Mouse (Mus musculus) thymus, adult 18-20 months (tissue): Measurements from ENCODE around the gene Hs6st2.

ENCODE experiments used
- DNase-seq, 2 experiments: peaks; one replicate each; pipeline ENCODE4 v3.0.0; 2022; ENCODE audit warnings: mixed read lengths in 2 of 2

The Hs6st2 gene

DNA sequence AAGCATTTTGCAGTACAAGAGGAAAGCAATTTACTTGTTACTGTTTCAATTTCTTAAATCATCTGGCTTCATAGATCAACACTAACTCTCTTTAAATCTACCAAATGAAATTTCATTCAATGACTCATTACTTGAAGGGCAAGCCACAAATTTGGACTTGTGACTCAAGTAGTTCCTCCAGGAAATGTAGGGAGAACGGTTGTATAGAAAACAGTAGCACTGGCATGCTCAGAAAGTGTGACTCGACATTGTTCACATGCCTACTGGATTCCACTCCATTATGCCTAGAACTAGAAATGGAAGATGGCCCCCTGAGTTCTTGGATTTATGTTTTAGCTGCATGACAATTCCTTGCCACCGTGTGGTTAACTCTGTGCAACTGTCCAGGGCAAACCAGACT, 100.0 kb downstream of the Hs6st2 start:
- no peak for DNase-seq

DNA sequence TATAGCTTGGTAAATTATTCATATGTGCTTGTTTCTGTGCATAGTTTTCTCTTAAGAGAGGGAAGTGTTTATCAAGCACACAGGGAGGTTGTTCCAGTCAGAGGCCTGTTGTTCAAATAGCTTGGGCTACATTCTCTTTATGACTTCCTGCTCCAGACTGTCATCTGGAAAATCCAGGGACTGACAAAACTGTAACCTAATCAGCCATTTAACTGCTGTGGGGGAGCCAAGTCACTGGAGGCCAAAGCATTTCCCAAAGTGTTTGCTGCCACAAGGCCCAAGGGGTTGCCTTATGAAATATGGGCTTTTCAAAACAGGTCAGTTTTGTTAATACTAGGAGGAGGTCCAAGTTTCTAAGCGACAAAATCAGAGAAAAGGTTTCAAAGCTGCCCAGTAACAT, 119.8 kb downstream of the Hs6st2 start:
- no peak for DNase-seq

DNA sequence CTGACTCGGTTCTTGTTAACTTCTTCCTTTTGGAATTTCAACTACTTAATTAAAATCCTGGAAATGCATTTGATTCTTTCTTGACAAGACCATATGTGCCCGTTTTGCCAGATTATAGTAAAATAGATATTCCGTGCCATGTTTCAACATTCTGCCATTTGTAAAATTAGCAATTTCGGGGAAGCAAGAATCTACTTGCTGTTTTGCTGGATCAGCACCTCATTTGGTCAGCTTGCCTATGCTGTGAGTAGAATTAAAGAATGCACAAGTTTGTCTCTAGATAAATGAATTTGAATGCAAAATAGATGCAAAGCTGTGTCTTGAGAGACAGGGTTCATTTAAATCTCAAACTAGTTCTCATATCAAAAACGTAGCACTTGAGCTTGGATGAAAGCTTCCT, 142.0 kb downstream of the Hs6st2 start:
- no peak for DNase-seq

DNA sequence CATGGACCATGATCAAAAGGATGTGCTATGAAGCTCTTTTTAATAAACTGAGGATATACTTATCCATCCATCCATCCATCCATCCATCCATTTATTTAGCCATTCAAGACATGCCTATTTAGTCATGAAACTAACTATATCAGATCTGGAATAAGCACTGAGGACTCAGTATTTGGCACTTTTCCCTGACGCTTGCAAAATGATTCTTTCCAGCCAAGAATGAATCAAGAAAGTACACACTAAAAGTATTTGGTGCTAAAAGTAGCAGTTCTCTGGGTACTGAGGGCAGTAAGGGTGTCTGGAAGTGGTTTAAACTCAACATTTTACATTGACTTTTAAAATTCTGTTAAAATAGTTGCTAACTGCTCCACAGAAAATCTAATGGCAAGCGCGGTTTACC, 144.6 kb downstream of the Hs6st2 start:
- no peak for DNase-seq

DNA sequence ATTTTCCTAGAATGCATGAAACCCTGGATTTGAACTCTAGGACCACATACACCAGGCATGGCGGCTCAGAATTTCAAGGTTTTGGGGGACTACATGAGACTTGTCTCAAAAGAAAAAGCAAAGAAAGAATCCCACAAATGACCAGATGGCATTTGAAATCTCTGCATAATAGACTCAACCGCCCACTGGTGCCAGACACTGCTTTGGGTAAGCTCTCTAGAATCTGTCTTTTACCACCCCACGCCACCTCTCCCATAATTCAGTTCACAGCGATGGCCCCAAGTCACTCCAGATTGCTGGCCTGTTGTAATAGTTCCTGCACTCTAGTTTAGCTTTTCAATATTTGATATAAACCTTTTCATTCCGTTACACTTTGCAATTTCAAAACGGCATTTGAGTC, 146.4 kb downstream of the Hs6st2 start:
- no peak for DNase-seq

DNA sequence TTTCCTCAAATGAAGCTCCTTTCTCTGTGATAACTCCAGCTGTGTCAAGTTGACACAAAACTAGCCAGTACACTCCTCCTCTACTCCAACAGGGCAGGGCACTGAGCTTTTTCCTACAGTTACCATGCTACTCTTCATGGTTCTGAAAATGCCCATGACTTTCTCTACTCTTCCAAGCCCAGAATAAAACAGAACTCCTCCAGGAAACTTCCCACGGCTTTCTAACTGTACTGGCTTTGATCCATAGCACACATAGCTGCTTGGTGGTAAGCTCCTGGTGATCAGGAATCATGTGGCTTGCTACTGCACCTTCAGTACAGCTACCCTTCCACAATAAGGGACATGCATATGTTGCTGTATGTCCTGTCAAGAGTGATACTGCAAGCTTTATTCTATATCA, 150.5 kb downstream of the Hs6st2 start:
- no peak for DNase-seq

DNA sequence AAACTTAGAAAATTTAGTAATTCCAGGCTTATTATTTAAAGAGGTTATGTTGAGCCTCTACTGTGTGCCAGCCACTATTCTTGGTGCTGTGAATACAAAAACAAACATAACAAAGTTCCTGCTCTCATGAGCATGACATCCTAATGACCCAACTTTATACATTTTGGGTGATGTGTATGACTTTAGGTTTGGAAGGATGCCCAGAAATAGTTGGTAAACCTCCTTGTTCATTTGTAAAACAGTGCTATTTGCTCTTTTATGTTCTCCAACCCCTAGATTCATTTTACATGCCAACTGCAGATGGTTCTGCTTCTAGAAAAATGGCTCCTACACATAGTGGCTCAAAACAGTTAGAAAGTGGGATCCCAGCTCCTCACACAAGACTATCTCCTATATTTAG, 153.1 kb downstream of the Hs6st2 start:
- no peak for DNase-seq

DNA sequence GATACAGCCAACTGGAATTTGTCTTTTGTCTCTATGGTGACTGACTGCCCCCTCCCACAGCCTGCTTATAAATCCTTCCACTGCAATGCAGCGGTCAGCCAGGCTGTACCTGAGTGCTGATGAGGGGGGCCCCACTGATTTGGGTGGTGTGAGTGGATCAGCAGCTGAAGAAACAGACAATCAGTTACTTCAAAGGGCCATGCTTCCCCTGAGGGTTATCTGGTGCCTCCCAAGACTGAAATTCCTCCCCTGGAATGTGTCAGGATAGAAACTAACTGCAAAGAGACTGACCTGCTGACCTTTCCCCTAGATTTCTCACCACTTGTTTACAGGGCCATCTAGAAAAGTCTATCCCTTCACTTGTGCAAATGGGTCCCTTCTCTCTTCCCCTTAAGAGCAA, 166.8 kb downstream of the Hs6st2 start:
- no peak for DNase-seq

DNA sequence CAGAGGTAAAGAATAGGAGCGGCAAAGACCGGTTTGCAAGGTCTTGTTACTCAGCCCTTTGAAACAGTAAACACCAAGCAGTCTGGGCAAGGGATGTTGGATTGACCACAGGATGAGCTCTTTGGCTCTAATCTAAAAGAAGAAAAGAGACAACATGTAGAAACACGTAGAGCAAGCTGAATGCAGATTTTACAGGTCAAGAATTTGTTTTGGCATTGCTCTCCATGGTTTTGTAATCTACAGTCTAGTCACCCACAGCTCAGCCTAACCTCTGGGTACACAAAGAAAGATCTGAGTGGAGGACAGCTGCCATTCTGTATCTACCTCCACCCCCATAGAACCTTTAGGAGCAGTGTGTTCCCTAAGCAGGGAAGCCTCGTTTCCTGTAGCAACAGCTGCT, 175.1 kb downstream of the Hs6st2 start:
- no peak for DNase-seq

DNA sequence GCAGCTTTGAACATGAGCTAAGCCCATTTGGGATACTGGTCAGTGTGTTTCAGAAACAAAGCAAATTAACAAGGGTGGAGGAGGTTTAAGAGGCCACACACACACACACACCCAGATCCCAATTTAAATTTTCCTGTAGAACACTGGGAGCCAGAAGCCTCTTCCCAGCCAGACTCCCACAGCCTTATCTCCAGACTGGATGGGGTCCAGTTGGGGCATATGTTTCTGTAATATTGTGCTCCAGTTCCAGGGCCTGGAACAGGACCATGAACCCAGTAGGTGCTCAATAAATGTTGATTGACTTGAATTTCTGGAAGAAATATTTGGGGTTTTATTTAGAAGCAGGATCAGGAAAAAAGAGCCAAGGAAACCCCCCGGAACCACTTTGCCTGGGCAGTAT, 176.0 kb downstream of the Hs6st2 start:
- no peak for DNase-seq

DNA sequence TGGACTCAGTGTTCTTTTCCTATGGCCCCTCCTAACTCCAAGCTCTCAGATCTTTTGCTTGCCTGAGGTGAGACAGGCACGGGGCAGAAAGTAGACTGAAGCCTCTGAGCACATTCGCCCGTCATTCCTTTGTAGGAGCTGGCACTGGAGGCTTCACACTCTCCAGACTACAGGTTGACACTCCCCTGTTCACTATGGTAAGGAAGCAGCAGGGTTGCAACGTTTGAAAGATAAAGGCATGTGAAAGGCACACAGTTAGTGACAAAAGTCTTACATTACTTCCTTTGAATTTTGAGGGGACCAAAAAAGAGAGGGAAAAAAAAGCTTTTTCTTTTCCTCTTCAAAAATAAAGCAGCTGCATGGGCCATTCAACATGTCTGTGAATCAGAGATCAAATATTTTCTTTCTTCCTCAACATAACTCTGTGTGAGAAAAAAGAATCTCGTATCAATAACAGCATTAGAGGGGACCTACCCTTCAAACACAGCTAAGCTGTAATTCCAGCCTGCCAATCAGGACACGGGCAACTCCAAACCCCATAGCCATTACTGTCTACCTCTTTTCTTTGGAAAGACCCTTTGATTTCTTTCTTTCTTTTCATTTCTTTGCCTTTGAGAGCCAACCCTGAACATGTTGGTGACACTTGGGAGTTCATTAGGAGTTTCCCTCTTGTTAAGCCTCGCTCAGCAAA, 177.7 kb downstream of the Hs6st2 start:
- DNase-seq: no peak

DNA sequence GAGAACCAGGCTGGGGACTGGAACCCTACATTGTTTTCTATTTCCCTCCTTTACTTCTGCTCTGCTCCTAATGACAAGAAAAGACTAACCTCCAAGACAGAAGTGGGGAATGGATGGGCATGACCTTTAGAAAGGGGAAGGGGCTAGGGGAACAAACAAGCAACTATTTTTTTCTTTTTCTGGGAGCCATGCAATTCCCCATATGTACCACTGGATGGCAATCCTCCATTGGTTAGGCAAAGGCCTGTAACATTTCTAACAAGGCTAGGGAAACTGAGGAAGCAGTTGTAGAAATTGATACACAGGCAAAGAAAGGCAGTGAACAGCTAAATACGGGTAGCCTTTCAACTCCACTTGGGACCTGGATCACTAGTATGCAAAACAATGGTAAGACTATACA, 183.8 kb downstream of the Hs6st2 start:
- DNase-seq: no peak

DNA sequence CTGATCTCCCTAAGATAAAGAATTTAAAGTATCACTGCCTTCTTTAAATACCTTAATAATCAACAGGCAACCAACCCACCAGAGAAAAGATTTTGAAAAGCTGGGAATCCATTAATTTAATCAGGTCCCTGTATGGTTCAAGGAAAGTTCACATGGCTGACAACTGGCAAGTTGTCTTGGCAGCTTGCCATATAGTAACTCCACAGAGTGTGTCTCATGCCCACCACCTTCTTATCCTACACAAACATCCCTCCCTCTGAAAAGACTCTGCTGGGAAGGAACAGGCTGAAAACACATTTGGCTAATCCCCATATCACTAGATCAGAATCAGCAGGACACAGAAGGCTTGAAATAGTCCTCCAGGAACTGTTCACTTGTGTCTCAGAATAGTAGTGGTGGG, 193.3 kb downstream of the Hs6st2 start:
- DNase-seq: no peak

DNA sequence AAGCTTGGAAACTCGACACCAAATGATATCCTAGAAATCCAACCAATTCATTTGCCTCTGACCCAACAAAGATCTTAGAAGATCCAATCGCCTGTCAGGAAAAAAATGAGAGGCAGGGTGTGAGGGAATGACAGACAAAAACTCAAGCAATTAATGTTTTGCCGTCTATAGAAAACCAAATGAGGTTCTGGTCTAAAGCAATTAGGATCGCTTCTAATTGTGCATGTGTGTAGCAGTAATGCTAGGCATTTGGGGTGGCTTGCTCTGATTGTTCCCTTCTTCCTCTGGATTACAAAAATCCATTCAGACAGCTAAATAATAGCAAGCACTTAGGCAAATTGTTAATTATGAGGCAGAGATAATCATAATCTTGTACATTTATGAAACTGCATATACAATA, 212.2 kb downstream of the Hs6st2 start:
- no peak for DNase-seq

DNA sequence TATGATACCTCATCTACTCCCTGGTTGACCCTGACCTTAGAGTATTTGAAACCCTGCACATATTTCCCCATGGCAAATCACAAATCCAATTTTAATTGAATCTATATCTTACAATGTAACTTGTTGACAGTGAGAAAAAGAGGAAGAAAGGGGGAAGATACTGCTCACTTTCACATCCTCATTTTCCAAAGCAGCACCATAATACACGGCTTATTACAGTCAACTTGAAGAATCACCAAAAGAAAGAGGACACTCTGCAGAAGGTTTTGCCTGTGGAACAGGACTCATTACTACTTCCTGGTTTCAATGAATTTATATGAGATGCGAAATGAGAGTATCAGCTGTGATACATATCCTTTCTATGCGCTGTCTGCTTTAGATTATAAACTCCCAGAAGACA, 220.2 kb downstream of the Hs6st2 start:
- DNase-seq: no peak

DNA sequence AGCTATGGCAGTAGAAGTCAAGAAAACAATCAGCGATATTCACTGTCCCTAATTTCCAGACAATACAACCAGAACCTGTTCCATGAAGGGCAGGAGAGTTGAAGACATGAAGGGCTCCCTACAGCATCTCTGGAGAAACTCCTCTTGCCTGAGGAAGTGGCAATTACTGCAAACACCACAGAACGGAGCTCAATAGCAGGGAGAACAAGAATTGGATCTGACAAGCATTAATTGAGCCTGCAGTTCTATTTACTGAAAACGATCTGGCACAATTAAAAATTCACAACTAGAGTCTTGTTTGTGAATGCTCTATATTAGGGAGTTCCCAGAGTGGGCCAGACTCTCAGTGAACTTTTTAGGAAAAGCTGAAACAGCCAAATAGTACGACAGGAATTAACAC, 238.3 kb downstream of the Hs6st2 start:
- no peak for DNase-seq

DNA sequence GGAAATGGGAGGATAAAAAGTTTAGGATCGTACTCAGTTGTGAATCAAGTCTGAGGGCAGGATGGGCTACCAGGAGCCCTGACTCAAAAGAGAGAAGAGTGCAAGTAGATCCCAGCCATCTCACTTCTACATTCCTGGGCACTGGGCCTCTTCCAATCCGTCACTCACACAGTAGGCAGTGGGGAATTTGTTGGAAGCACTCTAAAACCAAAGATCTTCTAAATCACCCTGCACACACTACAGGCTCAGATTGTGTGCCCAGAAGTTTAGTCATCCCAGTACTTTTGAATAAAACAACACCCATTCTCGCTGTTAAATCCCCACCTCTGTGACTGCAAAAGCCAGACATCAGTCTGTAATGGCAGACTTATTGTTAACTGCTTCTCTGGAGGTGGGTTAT, 249.9 kb downstream of the Hs6st2 start:
- DNase-seq: no peak

DNA sequence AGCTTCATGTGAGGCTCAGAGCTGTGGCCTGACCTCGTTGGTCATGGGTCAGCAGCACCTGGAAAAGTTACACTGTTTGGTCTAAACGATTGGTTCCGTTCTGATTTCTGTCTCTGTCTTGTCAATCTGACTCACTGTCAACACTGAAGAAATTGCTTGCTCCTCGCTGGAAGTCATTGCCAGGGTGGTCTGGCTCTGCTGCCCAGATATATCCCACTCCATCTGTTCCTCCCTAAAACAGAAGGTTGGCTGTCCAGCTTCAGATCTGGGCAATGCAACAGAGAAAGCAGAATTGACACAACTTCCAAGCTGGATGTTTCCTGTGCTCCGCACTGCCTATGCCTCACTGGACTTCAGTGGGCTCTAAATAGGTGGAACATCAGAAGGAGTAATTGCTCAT, 256.6 kb downstream of the Hs6st2 start:
- DNase-seq: no peak

DNA sequence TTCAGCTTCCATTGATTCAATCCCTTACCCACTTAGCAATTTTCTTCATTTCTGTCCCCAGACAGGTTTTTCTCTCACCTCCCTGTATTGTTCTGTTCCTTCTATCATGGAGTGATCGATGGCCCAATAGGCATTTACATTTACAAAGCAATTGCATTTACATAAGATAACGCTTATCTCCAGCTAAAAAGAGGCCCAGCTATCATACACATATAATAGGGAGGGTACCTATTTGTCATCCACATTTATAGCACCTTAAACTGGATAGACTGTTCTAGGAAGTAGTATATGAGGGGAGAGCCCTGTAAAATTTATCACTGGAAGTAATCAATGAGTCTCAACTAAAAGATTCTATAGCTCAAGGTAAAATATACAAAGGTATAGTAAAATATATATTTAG, 271.4 kb downstream of the Hs6st2 start:
- no peak for DNase-seq

DNA sequence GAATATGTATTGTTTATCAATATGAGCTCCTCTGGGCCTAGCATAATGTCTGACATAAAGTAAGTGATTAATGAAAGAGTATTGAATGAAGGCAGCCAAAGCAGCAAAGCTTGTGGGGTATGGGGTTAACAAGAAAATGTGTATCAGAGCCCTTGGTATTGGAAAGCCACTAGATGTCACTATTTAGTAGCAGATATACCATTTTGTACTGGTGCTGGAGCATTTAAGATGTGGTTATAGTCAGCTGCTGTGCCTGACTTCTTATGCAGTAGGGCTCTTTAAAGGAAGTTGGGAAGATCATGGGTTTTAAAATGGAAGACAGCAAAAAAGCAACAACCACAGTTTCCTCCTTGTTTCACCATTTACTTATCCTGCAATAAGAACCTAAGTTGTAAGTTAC, 284.2 kb downstream of the Hs6st2 start:
- DNase-seq: no peak

DNA sequence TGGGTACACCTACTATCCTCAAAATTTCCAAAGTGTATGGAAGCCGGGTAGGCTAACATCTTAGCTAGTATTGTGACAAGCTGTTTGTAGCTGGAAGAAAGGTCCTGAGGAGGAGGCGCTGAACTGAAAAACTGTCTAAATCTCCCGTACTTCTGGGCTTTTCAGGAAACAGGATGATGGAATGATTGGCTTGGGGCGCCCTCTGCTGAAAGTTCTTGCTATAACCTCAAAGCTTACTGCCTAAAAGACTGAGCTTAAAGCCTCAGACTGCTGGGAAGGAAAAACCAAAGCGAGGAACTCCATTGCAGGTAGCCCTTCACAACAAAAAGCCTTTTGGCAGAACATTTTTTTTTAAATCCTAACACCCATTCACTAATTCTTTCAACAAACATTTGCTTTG, 307.0 kb downstream of the Hs6st2 start:
- peak; percentile 1 to 15 for DNase-seq

DNA sequence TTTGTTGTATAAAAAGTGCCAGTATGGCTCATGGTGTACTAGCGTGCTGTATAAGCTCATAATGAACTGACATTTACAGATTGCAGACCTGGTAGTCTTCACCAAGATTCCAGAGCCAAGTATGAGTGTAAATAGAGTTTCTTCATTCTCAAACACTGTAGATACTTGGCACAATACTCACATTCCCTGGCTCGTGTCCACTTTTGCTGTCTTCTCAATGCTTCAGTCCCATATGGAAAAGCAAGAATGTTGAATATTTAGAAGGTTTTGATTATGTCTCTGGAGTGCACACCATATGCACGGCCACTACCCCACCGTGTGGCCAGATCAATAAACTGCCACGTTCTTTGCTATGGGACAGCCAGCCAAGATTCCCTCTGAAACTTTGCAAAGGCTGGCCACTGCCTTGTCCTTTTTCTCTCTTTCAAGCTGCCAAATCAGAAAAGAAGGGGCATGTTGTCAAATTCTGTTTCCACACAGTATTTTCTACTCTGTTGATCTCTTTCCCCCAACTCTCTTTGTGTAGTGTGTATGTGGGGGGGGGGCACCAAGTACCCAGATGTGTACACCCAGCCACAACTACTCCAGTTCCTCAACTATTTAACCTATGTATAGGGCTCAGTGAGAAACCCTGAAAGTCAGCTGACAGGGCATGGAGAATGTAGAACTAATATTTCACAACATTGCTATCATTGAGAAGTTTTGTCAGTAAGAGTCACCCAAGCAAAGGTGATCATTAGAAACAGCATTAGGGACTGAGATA, 309.0 kb downstream of the Hs6st2 start:
- no peak for DNase-seq

DNA sequence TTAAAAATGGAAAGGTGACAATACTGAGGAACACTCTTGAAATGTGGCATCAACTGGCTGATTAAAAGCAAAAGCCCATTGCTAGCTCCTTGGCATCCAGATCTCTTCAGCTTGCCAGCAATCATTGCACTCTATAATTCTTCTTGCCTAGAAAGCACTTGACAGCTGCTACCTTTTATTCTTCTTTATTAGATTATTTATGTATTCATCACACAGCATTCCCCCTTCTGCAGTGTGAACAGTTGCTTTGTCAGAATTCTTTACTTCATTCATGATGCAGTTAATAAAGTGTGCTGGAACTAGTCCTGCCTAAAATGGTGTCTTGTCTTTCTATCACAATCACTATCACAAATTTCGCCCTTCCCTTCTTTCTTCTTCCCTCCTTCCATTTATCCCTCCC, 332.0 kb downstream of the Hs6st2 start:
- no peak for DNase-seq

DNA sequence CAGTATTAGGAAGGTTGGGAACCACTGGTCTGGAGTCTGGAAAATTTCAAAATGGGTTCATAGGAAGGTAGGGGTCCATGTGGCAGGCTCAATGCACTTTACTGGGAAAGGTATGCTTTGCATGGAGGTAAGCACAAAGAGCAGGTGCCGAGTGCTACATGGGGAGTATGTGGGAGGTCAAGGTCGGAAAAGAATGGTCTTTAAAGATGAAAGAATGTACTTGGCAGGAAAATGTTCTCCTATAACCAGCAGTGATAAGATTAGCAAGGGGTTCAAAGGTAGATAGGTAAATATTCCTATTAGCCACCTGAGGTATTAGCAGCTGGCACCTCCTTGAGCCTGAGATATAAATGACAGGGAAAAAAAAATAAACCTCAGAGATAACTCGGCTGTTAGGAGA, 338.1 kb downstream of the Hs6st2 start:
- no peak for DNase-seq
